Mouse (Mus musculus): ENCODE measurements around the gene Impg2.

Impg2 gene

GRCm38 (mm10) chr16:56204051-56204450 lies at the start of gene Impg2:
Gene Impg2 (plus strand): TSS chr16:56204313.
- no peak for DNase-seq (ENCODE audit: low spot score in 2 of 2)

GRCm38 (mm10) chr16:56163466-56163865 lies 40.6 kb upstream of the Impg2 start:
- no peak for DNase-seq (ENCODE audit: low spot score in 2 of 2)

- no peak for DNase-seq (ENCODE audit: low spot score in 2 of 2)
Observed at GRCm38 (mm10) chr16:56170247-56170646, 33.9 kb upstream of the Impg2 start.

GRCm38 (mm10) chr16:56175867-56176581 lies 28.1 kb upstream of the Impg2 start:
- DNase-seq (ENCODE audit: low spot score in 2 of 2), result no peak

- DNase-seq (ENCODE audit: low spot score in 2 of 2), result no peak
Observed at GRCm38 (mm10) chr16:56186863-56187262, 17.2 kb upstream of the Impg2 start.

GRCm38 (mm10) chr16:56188198-56188597 lies 15.9 kb upstream of the Impg2 start:
- no peak for DNase-seq (ENCODE audit: low spot score in 2 of 2)

GRCm38 (mm10) chr16:56212740-56213139 lies 8.6 kb downstream of the Impg2 start:
- no peak for DNase-seq (ENCODE audit: low spot score in 2 of 2)

GRCm38 (mm10) chr16:56227686-56228085 lies 23.6 kb downstream of the Impg2 start:
- DNase-seq (ENCODE audit: low spot score in 2 of 2), result no peak

GRCm38 (mm10) chr16:56229455-56229854 lies 25.3 kb downstream of the Impg2 start:
- no peak for DNase-seq (ENCODE audit: low spot score in 2 of 2)

GRCm38 (mm10) chr16:56231300-56231699 lies 27.2 kb downstream of the Impg2 start:
- DNase-seq (ENCODE audit: low spot score in 2 of 2), result no peak

GRCm38 (mm10) chr16:56232736-56233135 lies 28.6 kb downstream of the Impg2 start:
- no peak for DNase-seq (ENCODE audit: low spot score in 2 of 2)

GRCm38 (mm10) chr16:56246031-56246430 lies 41.9 kb downstream of the Impg2 start:
- DNase-seq (ENCODE audit: low spot score in 2 of 2), result no peak

- no peak for DNase-seq (ENCODE audit: low spot score in 2 of 2)
Observed at GRCm38 (mm10) chr16:56273917-56274316, 69.8 kb downstream of the Impg2 start.

GRCm38 (mm10) chr16:56279060-56279459 lies 74.9 kb downstream of the Impg2 start:
- DNase-seq (ENCODE audit: low spot score in 2 of 2), result no peak

GRCm38 (mm10) chr16:56279752-56280151 lies 75.6 kb downstream of the Impg2 start:
- no peak for DNase-seq (ENCODE audit: low spot score in 2 of 2)

GRCm38 (mm10) chr16:56281336-56281735 lies 77.2 kb downstream of the Impg2 start:
- DNase-seq (ENCODE audit: low spot score in 2 of 2), result no peak

- DNase-seq (ENCODE audit: low spot score in 2 of 2), result no peak
Observed at GRCm38 (mm10) chr16:56283330-56283729, 79.2 kb downstream of the Impg2 start.

GRCm38 (mm10) chr16:56283873-56284272 lies 79.8 kb downstream of the Impg2 start:
- DNase-seq (ENCODE audit: low spot score in 2 of 2), result no peak

- DNase-seq (ENCODE audit: low spot score in 2 of 2), result no peak
Observed at GRCm38 (mm10) chr16:56286076-56286475, 82.0 kb downstream of the Impg2 start.

GRCm38 (mm10) chr16:56286977-56287376 lies 82.9 kb downstream of the Impg2 start:
- no peak for DNase-seq (ENCODE audit: low spot score in 2 of 2)

GRCm38 (mm10) chr16:56294887-56295286 lies 90.8 kb downstream of the Impg2 start:
- no peak for DNase-seq (ENCODE audit: low spot score in 2 of 2)

GRCm38 (mm10) chr16:56295888-56296648 lies 92.0 kb downstream of the Impg2 start:
- DNase-seq (ENCODE audit: low spot score in 2 of 2), result no peak

- no peak for DNase-seq (ENCODE audit: low spot score in 2 of 2)
Observed at GRCm38 (mm10) chr16:56298248-56298647, 94.1 kb downstream of the Impg2 start.
